Mouse (Mus musculus) frontal cortex, postnatal 36 days (tissue): ENCODE data around the gene Reg3d.
"Not testable (repeated sequence)": the region's sequence is repeated elsewhere in the genome, so short reads cannot be mapped to it uniquely, and the experiment has no call there.

ENCODE experiments used
- DNase-seq, 2 experiments: peaks; one replicate each; pipeline ENCODE4 v3.0.0; 2022; ENCODE audit warnings: low spot score in 2 of 2

Gene Reg3d

GRCm38 (mm10) chr6:78378765-78379164 lies at the start of gene Reg3d:
Reg3d (minus strand) TSS chr6:78378865.
- no peak for DNase-seq

GRCm38 (mm10) chr6:78425497-78425896 lies 46.8 kb upstream of the Reg3d start:
- DNase-seq = no peak

GRCm38 (mm10) chr6:78422411-78422810 lies 43.7 kb upstream of the Reg3d start, which contains the start of gene Reg1:
Reg1 (plus strand) TSS chr6:78422711.
- DNase-seq = not testable (repeated sequence)

GRCm38 (mm10) chr6:78395323-78395722 lies 16.7 kb upstream of the Reg3d start, which contains the start of gene Reg2:
Reg2 (plus strand) TSS chr6:78395623.
- not testable (repeated sequence) for DNase-seq

- DNase-seq = no peak
Measured at GRCm38 (mm10) chr6:78385609-78386008, 6.9 kb upstream of the Reg3d start.

- DNase-seq = no peak
Measured at GRCm38 (mm10) chr6:78380409-78380808, 1.7 kb upstream of the Reg3d start, which contains the start of gene Reg3a. Reg3a (plus strand) TSS chr6:78380709.

- DNase-seq = no peak
Measured at GRCm38 (mm10) chr6:78370357-78370756, 8.3 kb downstream of the Reg3d start, which contains the start of gene Reg3b. Reg3b (plus strand) TSS chr6:78370657.

GRCm38 (mm10) chr6:78361971-78362563 lies 16.6 kb downstream of the Reg3d start:
- DNase-seq = no peak

- DNase-seq = no peak
Measured at GRCm38 (mm10) chr6:78341689-78342088, 37.0 kb downstream of the Reg3d start.

GRCm38 (mm10) chr6:78340296-78340695 lies 38.4 kb downstream of the Reg3d start:
- peak; percentile 18 to 75 for DNase-seq

- DNase-seq = peak in 1 of 2 experiments; percentile 35
Measured at GRCm38 (mm10) chr6:78331919-78332569, 46.6 kb downstream of the Reg3d start.

- DNase-seq = no peak
Measured at GRCm38 (mm10) chr6:78329166-78329565, 49.5 kb downstream of the Reg3d start.

GRCm38 (mm10) chr6:78327798-78328197 lies 50.9 kb downstream of the Reg3d start:
- DNase-seq = peak in 1 of 2 experiments; percentile 28
